Mouse (Mus musculus) layer of hippocampus, adult 2 months (tissue): Measurements from ENCODE around the gene Lrfn2. TPM values are rescaled to one million over a fixed set of nuclear protein-coding genes. Genes with fewer than 3 reads are reported as not detected.

Source experiments
- DNase-seq, 2 experiments: peaks; one replicate each; pipeline ENCODE4 v3.0.0; 2022; ENCODE audit warnings: low spot score in 2 of 2
- H3K27ac ChIP-seq: fragments of 200-600 bp; 2 replicates; pipeline ENCODE4 v1.8.1; 2022
- H3K4me3 ChIP-seq: fragments of 200-600 bp; 2 replicates; pipeline ENCODE4 v1.8.1; 2022; ENCODE audit warnings: mild to moderate bottlenecking
- CTCF ChIP-seq: fragments of 200-600 bp; conservative IDR thresholded peaks from 2 replicates; pipeline ENCODE4 v1.8.1; 2022; ENCODE audit warnings: antibody characterized with exemption, mild to moderate bottlenecking, moderate library complexity
- long read RNA-seq, 2 experiments: library from polyadenylated mRNA; stranded (forward); transcript quantifications; one replicate each; pipeline ENCODE4 v2.0.0; 2021; ENCODE audit warnings: borderline mapping rate in 2 of 2
- total RNA-seq, 2 experiments: library from RNA; stranded (reverse); gene quantifications; 2 replicates each; pipeline ENCODE4 v1.2.3; 2021

The Lrfn2 gene
- total RNA-seq: 10 to 100 TPM; 40.3 to 42.2 TPM
- long read RNA-seq, experiment 1, transcript Lrfn2-201 (3 exons, 3,202 nt): major isoform, 14 of 22 reads
- long read RNA-seq, experiment 1, partial matches to known transcripts: 4 of 22 reads
- long read RNA-seq, experiment 1, other reads (novel, unspliced or antisense): 4 of 22 reads
- long read RNA-seq, experiment 2, transcript Lrfn2-201 (3 exons, 3,202 nt): major isoform, 14 of 22 reads
- long read RNA-seq, experiment 2, partial matches to known transcripts: 5 of 22 reads
- long read RNA-seq, experiment 2, other reads (novel, unspliced or antisense): 3 of 22 reads

GRCm38 (mm10) chr17:48931621-48932405 lies at the start of gene Lrfn2:
Gene Lrfn2 (plus strand): TSS chr17:48932379.
- peak; percentile 89 for TF ChIP-seq CTCF
- peak within 1 kb of the TSS; percentile 98 for H3K27ac ChIP-seq
- peak within 1 kb of the TSS; percentile 83 for H3K4me3 ChIP-seq
- DNase-seq: peak; percentile 86

DNA sequence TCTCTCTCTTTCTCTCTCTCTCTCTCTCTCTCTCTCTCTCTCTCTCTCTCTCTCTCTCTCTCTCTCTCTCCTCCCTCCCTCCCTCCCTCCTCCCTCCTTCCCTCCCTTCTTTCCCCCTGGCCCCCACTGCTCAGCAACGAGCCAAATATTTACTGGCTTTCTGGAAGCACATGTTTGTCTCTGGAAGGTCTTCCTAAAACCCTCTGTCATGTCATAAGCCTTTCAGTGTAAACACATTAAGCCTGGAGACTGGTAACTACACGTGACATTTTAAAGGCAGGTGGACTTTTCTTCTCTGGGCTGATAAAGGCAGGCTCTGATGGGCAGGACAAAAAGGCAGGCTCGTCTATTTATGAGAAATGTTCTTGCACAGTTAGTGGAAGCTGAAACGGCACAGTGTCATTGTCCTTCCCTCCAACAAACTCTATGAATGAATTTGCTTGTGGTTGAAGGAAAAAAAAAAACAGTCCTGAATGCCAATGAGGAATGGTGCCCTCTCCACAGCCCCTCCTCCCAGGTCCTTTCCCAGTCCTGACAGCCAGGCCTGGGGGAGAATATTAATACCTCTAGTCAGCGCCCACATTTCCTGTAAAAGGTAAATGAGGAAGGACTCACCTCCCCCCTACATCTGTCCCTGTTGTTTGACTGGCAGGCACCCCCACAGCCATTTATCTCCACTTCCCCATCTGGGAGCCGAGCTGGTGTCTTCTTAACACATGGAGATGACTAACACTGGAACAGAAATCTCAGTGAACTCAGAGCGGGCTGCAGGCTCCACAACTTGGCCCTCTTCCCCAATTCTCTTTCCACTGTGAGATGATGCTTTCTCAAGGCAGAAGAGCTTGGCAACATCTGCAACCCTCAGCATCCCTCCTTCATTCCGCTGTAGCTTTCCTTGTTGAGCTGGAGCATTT lies 44.5 kb upstream of the Lrfn2 start:
- H3K27ac ChIP-seq: peak overlapping the region; percentile 25; the same call in 1 of the 2 replicates
- DNase-seq: peak; percentile 70 to 88
- no peak for TF ChIP-seq CTCF
- no peak overlapping the region for H3K4me3 ChIP-seq

GRCm38 (mm10) chr17:48905286-48906040 lies 26.7 kb upstream of the Lrfn2 start:
- no peak overlapping the region for H3K4me3 ChIP-seq
- no peak for TF ChIP-seq CTCF
- no peak overlapping the region for H3K27ac ChIP-seq
- DNase-seq: no peak

- no peak for TF ChIP-seq CTCF
- Histone ChIP-seq H3K4me3 (no peak overlapping the region), H3K27ac (no peak overlapping the region)
- DNase-seq: no peak
These were observed 18.7 kb upstream of the Lrfn2 start for GRCm38 (mm10) chr17:48913437-48913836.

- TF ChIP-seq CTCF: no peak
- Histone ChIP-seq H3K4me3 (no peak overlapping the region), H3K27ac (no peak overlapping the region)
- no peak for DNase-seq
These were observed 14.8 kb upstream of the Lrfn2 start for GRCm38 (mm10) chr17:48917411-48917810.

- no peak overlapping the region for H3K4me3 ChIP-seq
- no peak for DNase-seq
These were observed 13.7 kb upstream of the Lrfn2 start for GRCm38 (mm10) chr17:48918458-48918857.

DNA sequence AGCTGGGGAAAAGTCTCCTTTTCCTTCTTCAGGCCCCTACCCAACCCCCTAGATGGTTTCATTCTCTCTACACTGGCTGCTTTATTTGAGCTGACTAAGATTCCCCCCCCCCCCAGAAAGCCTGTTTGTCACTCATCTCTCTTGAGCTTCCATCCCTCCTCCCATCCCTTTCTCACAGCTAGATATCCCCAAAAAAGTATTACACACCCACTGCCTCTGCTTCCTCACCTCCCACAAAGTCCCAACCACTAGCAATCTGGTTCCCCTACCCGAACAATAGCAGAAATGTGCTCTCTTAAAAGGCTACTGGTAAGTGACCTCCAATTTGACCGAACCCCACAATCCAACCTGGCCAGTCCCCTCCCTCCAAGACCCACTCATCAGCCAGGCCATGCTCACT lies 9.3 kb upstream of the Lrfn2 start:
- no peak for TF ChIP-seq CTCF
- H3K4me3 ChIP-seq: no peak overlapping the region
- DNase-seq: no peak
- H3K27ac ChIP-seq: no peak overlapping the region

More at GRCm38 (mm10) chr17:48918458-48918857, 13.7 kb upstream of the Lrfn2 start:
- no peak for TF ChIP-seq CTCF
- no peak overlapping the region for H3K27ac ChIP-seq

- H3K27ac ChIP-seq: no peak overlapping the region
- no peak for TF ChIP-seq CTCF
- no peak overlapping the region for H3K4me3 ChIP-seq
- no peak for DNase-seq
These were observed 6.8 kb upstream of the Lrfn2 start for GRCm38 (mm10) chr17:48925426-48925825.

DNA sequence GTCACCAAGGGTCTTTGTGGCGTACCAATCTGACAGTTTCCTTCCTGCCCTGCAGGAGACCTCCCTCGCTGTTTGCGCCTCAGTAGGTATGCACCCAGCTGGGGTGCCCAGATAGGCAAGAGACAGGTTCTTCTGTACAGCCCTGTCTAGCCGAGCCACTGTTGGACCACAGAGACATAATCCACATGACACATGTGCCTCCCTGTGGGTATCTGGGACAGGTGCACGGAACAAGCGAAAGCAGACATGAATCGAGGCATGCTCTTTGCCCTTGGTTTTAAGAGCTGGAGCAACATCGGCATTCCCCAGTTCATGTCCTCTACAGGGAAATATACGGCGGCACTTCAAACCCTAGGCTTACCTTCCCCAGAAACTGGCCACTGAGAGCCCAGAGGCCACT lies 1.2 kb upstream of the Lrfn2 start:
- Histone ChIP-seq H3K4me3 (peak overlapping the region; percentile 83), H3K27ac (peak overlapping the region; percentile 98; the same call in 1 of the 2 replicates)
- no peak for DNase-seq
- no peak for TF ChIP-seq CTCF

DNA sequence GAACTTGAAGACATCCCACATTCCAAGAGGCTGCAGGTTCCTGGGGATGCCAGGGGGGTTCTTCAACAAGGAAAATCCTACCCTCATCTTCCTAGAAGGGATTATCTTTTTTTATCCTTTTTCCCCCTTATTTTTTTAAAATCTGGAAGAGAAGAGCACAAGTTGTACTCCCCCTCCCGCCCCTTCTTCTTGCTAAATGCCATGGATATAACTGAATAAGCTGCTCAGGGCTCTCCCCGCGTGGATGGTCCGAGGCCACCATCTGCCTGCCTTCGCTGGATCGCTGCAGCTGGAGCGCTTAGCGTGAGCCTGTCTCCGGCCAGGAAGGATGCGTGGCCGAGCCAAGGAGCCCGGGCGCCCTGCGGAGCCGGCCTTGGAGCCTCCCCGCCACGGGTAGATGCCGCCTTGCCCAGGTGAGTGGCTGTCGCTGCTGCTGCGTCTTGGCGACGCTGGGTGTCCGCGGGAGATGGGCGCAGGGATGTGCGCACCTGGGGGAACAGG lies 277 bp downstream of the Lrfn2 start:
- DNase-seq: no peak
- H3K4me3 ChIP-seq: peak overlapping the region; percentile 83
- H3K27ac ChIP-seq: peak overlapping the region; percentile 98
- TF ChIP-seq CTCF: no peak

DNA sequence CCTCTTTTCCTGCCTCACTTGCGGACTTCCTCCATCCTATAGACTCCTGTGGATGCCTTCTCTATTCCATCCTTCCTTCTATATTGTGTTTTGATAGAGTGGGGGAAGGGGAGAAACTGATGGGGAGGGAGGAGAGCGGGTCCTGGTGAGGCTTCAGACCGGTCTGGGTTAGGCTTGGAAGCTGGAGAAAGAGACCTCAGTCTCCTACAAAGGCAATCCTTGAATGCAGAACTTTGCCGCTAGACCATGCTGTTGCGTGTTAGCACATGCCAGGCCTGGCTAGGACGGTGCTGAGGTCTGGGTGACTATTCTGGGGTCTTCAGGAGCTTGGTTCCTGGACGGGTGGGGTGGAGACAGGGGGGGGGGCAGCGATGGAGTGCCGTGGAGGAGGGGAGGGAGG lies 737 bp downstream of the Lrfn2 start:
- DNase-seq: no peak
- Histone ChIP-seq H3K4me3 (peak overlapping the region; percentile 83), H3K27ac (peak overlapping the region; percentile 98)
- TF ChIP-seq CTCF: no peak

- no peak for TF ChIP-seq CTCF
- DNase-seq: no peak
These were observed 3.0 kb downstream of the Lrfn2 start for GRCm38 (mm10) chr17:48935201-48935600.

More at GRCm38 (mm10) chr17:48935201-48935600, 3.0 kb downstream of the Lrfn2 start:
- H3K27ac ChIP-seq: no peak overlapping the region; the same call in 1 of the 2 replicates
- H3K4me3 ChIP-seq: peak overlapping the region; percentile 83
